Mouse (Mus musculus): Measurements from ENCODE around the gene Ntrk1. TPM values are rescaled to one million over a fixed set of nuclear protein-coding genes. Genes with fewer than 3 reads are reported as not detected.

Gene Ntrk1
- polyA plus RNA-seq, 1 experiment from 2014 or later, result 19.3 TPM

DNA sequence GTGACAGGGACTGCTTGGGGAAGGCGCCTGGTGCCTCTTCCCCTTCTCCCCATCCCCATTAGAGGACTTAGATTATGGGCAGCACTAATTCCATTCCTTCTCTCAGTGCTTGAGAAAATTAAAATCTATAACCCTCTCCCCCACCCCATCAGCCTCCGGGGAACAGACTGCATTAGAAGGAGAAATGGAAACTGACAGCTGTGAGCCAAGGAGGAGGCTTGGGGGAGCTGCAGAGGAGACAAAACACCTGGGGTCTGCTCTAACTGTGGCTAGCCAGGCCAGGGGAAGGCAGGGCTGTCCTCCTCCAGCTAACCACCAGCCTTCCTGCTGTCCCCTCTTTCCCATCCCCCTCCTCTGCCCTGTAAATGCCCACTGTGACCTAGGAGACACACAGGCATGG is 15.9 kb downstream of the Ntrk1 start:
- peaks cover 28% of the 10 kb centered on the region for H3K27me3 ChIP-seq
- H3K36me3 ChIP-seq, result no peaks in the 10 kb centered on the region
- ATAC-seq (ENCODE audit: low FRiP score), result peak; percentile 59
- no peak overlapping the region for H3K4me3 ChIP-seq
- H3K4me1 ChIP-seq, result peaks cover 43% of the 10 kb centered on the region
- H3K9ac ChIP-seq, result no peak overlapping the region
- peak overlapping the region; percentile 72 for H3K27ac ChIP-seq
- no peaks in the 10 kb centered on the region for H3K9me3 ChIP-seq (replicated peaks)
- no peak overlapping the region for H3K4me2 ChIP-seq (replicated peaks)
- WGBS, result 21% methylated on average over 2 of the region's 2 CpGs

DNA sequence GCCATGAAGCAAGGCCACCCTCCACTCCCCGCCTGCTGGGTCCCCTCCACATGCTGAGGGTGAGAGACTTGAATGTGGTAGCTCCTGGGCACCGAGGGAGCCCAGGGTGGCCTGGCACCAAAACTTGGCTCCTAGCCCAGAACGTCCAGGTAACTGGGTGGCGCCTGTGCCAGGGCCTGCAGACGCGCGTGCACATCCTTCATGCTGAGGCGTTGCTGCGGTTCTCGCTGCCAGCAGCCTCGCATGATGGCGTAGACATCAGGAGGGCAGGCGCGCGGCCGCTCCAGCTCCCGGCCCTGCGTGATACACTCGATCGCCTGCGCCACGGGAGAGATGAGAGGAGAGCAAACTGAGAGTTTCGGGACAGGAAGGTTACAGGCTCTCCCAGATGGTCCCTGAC is 16.7 kb downstream of the Ntrk1 start:
- peaks cover 49% of the 10 kb centered on the region for H3K4me1 ChIP-seq
- peak; percentile 4; the same call in 1 of the 2 replicates for ATAC-seq (ENCODE audit: low FRiP score)
- H3K9ac ChIP-seq, result no peak overlapping the region
- H3K9me3 ChIP-seq (replicated peaks), result no peaks in the 10 kb centered on the region
- H3K27me3 ChIP-seq, result peaks cover 28% of the 10 kb centered on the region
- no peak overlapping the region for H3K4me3 ChIP-seq
- no peak overlapping the region for H3K4me2 ChIP-seq (replicated peaks)
- no peaks in the 10 kb centered on the region for H3K36me3 ChIP-seq
- 47% methylated on average over 23 of the region's 23 CpGs for WGBS
- peak overlapping the region; percentile 72 for H3K27ac ChIP-seq

DNA sequence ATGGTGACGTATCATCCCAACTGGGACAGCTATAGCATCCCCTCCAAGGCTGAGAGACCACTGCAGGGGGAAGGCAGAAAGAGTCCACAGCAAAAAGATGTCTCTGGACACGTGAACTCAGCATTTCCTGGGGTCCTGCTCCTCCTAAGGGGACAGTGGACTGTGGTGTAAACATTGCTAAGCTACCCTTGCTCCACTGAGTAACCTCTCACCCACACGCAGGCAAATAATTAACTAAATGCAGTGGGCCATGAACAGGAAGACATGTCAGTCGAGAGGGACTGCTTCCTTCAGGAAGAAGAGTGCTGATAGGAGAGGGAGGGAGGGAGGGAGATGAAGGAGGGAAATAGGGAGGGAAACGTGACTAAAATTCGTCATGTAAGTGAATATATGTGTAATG is 23.9 kb downstream of the Ntrk1 start:
- H3K4me3 ChIP-seq, result no peak overlapping the region
- no peak for ATAC-seq (ENCODE audit: low FRiP score)
- no peak overlapping the region for H3K27ac ChIP-seq
- no peaks in the 10 kb centered on the region for H3K36me3 ChIP-seq
- H3K9me3 ChIP-seq (replicated peaks), result no peaks in the 10 kb centered on the region
- no peak overlapping the region for H3K9ac ChIP-seq
- peaks cover 49% of the 10 kb centered on the region for H3K27me3 ChIP-seq
- peaks cover 39% of the 10 kb centered on the region for H3K4me1 ChIP-seq
- H3K4me2 ChIP-seq (replicated peaks), result no peak overlapping the region
- WGBS, result 48% methylated on average over 6 of the region's 6 CpGs

DNA sequence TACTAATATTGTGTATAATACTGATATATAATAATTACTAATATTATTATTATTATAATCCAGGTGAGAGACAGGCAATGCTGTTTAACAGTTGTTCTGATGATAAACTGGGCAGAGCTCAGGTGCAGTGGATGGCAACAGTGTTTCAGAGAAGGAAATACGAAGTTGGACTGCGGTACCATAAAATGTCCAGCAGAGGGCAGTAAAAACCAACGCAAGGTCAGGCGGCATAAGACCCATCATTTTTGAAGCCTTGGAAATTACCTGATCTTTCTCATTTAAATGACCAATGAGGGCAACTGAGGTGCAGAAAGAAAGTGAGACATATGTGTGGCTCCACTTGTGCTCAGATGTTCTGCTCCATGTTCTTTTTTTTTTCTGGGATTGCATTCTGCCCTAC is 24.7 kb downstream of the Ntrk1 start:
- Histone ChIP-seq H3K9me3 (replicated peaks) (no peaks in the 10 kb centered on the region), H3K27me3 (peaks cover 52% of the 10 kb centered on the region), H3K27ac (no peak overlapping the region), H3K36me3 (no peaks in the 10 kb centered on the region), H3K4me2 (replicated peaks) (no peak overlapping the region), H3K4me3 (no peak overlapping the region), H3K4me1 (peaks cover 32% of the 10 kb centered on the region), H3K9ac (no peak overlapping the region)
- 2% methylated on average over 4 of the region's 4 CpGs for WGBS
- ATAC-seq (ENCODE audit: low FRiP score), result no peak

DNA sequence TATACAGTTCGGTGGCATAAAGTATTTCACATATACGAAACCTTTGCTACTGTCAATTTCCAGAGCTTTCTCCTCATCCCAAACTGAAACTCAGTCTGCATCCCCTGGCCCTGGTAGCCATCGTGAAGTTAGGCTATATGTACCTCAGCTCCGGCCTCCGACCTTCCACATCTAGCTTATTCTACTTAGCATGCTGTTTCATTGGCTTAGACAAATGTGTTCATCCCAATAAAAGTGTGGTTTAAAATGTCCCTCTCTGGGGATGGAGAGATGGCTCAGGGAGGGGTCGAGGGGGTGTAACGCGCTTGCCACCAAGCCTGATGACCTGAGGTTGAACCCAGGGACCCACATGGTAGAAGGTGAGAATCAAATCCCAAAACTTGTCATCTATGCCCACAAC is 25.5 kb downstream of the Ntrk1 start:
- H3K4me2 ChIP-seq (replicated peaks), result no peak overlapping the region
- ATAC-seq (ENCODE audit: low FRiP score), result no peak
- H3K4me1 ChIP-seq, result peaks cover 34% of the 10 kb centered on the region
- no peak overlapping the region for H3K9ac ChIP-seq
- H3K36me3 ChIP-seq, result no peaks in the 10 kb centered on the region
- no peak overlapping the region for H3K4me3 ChIP-seq
- 85% methylated on average over 8 of the region's 8 CpGs for WGBS
- H3K9me3 ChIP-seq (replicated peaks), result no peaks in the 10 kb centered on the region
- no peak overlapping the region for H3K27ac ChIP-seq
- peaks cover 52% of the 10 kb centered on the region for H3K27me3 ChIP-seq

DNA sequence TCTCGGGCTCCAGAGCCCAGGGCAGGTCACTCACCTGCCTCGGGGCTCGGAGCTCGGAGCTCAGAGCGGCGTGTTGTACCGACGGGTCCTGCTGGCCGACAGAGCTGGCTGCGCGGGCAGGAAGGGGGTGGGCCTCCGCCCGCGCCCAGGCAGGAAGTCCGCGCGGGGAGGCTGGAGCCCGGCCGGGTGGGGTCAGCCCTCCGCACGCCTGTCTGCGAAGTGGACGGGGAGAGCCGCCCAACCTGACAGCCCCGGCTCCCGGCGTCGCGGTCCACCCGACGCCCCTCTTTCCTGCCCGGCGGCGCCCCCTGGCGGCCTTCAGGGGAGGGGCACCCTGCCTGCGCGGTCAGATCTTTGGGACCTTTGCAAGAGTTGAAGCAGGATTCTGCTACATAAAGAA is 26.1 kb downstream of the Ntrk1 start:
- Histone ChIP-seq H3K4me1 (peaks cover 36% of the 10 kb centered on the region), H3K9ac (peak overlapping the region; percentile 40; the same call in 1 of the 2 replicates), H3K36me3 (no peaks in the 10 kb centered on the region), H3K4me3 (peak overlapping the region; percentile 37), H3K9me3 (replicated peaks) (no peaks in the 10 kb centered on the region), H3K27ac (no peak overlapping the region), H3K4me2 (replicated peaks) (peak overlapping the region; percentile 48), H3K27me3 (peaks cover 56% of the 10 kb centered on the region)
- ATAC-seq (ENCODE audit: low FRiP score), result no peak
- 3% methylated on average over 36 of the region's 37 CpGs for WGBS

DNA sequence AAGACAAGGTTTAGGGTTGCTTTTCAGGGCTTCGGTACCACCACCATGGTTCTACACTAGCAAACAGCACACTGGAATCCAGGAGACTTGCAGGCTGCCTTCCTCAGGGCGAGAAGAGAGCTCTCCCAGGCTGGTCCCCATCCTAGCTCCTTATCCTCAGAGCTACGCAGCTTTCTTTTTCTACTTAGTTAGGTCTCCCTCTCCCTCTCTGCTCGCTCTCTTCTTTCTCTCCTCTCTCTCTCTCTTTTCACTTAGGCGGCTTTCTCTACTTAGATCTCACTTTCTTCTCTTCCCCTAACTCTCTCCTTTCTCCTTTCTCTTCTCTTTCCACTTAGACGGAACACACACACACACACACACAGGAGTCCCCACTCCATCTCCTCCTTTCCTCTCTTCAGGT is 26.5 kb downstream of the Ntrk1 start:
- Histone ChIP-seq H3K4me1 (peaks cover 38% of the 10 kb centered on the region), H3K9me3 (replicated peaks) (no peaks in the 10 kb centered on the region), H3K27ac (peak overlapping the region; percentile 4; the same call in 1 of the 2 replicates), H3K36me3 (no peaks in the 10 kb centered on the region), H3K9ac (peak overlapping the region; percentile 40; the same call in 1 of the 2 replicates), H3K4me2 (replicated peaks) (peak overlapping the region; percentile 48), H3K4me3 (peak overlapping the region; percentile 37), H3K27me3 (peaks cover 58% of the 10 kb centered on the region)
- 43% methylated on average over 6 of the region's 6 CpGs for WGBS
- ATAC-seq (ENCODE audit: low FRiP score), result no peak

DNA sequence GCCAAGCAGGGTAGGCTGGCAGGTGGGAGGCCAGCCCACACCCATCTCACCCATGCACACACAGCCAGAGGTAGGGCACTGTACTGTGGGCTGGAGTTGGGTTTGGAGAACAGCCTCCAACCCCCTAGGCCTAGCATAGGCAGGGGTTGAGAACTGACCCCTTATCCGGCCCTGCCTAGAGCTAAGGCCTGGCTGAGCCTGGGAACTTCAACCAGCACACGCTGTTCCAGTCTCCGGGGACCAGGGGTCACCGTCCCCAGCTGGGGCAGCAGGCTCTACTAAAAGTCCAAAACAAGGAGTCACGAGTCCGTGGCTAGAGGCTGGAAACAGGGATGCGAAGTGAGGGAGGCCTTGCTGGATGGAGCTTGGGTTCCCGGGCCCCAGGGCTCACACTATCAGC is 27.2 kb downstream of the Ntrk1 start:
- peak overlapping the region; percentile 48 for H3K4me2 ChIP-seq (replicated peaks)
- H3K9ac ChIP-seq, result peak overlapping the region; percentile 36; the same call in 1 of the 2 replicates
- WGBS, result 60% methylated on average over 8 of the region's 8 CpGs
- H3K27me3 ChIP-seq, result peaks cover 58% of the 10 kb centered on the region
- H3K4me1 ChIP-seq, result peaks cover 36% of the 10 kb centered on the region
- H3K4me3 ChIP-seq, result 0 out of 2 replicates have a peak overlapping the region, but pooled peaks have one; percentile 7
- H3K27ac ChIP-seq, result no peak overlapping the region
- no peaks in the 10 kb centered on the region for H3K9me3 ChIP-seq (replicated peaks)
- ATAC-seq (ENCODE audit: low FRiP score), result no peak
- H3K36me3 ChIP-seq, result no peaks in the 10 kb centered on the region

DNA sequence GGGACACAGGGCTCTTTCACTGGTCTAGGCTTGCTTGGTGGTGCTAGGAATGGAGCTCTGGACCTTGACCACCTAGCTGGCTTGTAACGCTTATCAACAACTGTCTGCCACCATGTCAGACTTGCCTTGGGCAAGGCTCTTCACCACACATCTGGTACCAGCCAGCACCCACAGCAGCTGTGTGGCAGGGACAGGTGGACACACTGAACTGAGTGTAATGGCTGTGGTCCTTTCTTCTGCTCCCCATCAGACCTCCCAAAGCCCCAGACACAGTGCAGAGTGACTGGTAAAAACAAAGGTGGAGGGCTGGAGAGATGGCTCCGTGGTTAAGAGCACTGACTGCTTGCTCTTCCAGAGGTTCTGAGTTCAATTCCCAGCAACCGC is 28.7 kb downstream of the Ntrk1 start:
- H3K9me3 ChIP-seq (replicated peaks), result no peaks in the 10 kb centered on the region
- 79% methylated on average over 3 of the region's 3 CpGs for WGBS
- no peaks in the 10 kb centered on the region for H3K36me3 ChIP-seq
- H3K4me2 ChIP-seq (replicated peaks), result no peak overlapping the region
- ATAC-seq (ENCODE audit: low FRiP score), result no peak
- no peak overlapping the region for H3K9ac ChIP-seq
- peaks cover 58% of the 10 kb centered on the region for H3K27me3 ChIP-seq
- no peak overlapping the region for H3K27ac ChIP-seq
- peaks cover 34% of the 10 kb centered on the region for H3K4me1 ChIP-seq
- H3K4me3 ChIP-seq, result no peak overlapping the region

DNA sequence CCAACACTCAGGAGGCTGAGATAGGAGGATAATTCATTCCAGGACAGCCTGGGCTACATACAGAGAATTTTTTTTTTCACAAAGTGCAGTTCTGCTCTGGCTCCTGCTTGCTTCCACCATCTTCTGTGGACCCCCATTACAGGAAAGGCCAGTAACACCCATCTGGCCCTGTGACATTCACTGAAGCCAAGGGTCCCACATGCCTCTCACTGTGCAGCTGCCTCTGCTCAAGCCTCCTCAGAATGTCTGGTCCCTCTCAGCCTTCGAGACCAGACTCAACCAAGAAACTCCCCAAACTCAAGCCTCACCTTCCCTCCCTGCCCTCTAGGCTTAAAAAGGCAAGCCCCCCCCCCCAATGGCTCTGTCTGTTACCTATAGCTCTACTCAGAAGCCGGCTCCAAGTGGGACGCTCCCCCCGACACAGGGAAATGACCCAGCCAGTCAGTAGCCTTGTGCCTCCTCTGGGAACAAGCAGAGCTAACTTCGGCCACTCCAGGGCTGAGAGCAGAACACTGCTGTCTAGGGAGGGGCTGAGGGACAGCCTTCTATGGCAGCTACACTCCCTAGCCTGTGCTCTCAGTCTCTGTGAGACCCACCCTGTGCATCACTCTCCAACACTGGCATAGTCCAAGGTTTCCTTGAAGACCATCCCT is 29.2 kb downstream of the Ntrk1 start:
- Histone ChIP-seq H3K4me1 (peaks cover 34% of the 10 kb centered on the region), H3K36me3 (no peaks in the 10 kb centered on the region), H3K27me3 (peaks cover 54% of the 10 kb centered on the region), H3K4me2 (replicated peaks) (no peak overlapping the region; the same call in 1 of the 2 replicates), H3K4me3 (no peak overlapping the region), H3K9me3 (replicated peaks) (no peaks in the 10 kb centered on the region), H3K27ac (peak overlapping the region; percentile 62; the same call in 1 of the 2 replicates), H3K9ac (no peak overlapping the region)
- no peak for ATAC-seq (ENCODE audit: low FRiP score)
- WGBS, result 75% methylated on average over 5 of the region's 5 CpGs

DNA sequence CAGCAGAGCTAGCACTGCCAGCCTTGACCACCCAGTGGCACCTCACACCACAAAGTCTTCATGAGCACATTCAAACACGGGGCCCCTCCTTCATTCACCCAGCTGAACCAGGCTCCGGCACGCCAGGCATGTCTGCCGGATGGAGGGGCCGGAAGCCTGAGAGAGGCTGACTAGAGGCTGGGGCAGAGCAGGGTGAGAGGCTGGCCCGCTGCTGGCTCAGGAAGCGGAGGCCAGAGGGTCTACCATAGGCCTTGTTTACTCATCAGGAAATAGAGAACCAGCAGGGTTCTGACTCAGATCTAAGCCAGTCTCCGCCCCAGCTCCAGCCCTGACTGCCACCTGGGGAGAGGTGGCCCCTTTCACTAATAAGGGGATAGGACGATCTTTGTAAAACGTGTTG is 29.9 kb downstream of the Ntrk1 start:
- Histone ChIP-seq H3K27ac (peak overlapping the region; percentile 62), H3K4me3 (no peak overlapping the region), H3K4me1 (peaks cover 34% of the 10 kb centered on the region), H3K9ac (no peak overlapping the region), H3K27me3 (peaks cover 51% of the 10 kb centered on the region), H3K9me3 (replicated peaks) (no peaks in the 10 kb centered on the region), H3K36me3 (no peaks in the 10 kb centered on the region), H3K4me2 (replicated peaks) (peak overlapping the region; percentile 11; the same call in 1 of the 2 replicates)
- no peak for ATAC-seq (ENCODE audit: low FRiP score)
- 9% methylated on average over 10 of the region's 10 CpGs for WGBS

DNA sequence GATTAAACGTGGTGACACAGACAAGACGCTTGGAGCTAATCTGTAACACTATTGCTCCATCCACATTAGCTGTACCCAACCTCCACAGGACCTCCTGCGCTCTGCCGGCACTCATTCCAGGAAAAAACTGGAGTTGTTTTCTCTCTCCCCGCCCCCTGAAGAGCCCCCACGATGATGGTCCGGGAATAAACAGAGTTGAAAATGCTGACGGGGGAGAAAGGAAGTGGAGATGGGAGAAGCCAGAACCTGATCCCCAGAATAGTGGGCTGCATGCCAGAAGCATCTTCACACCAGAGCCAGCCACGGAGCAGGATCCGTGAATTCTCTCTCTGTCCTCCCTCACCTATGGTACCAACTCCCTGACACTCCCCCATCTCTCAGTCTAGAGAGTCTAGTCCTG is 30.5 kb downstream of the Ntrk1 start:
- no peak overlapping the region for H3K4me3 ChIP-seq
- peaks cover 47% of the 10 kb centered on the region for H3K27me3 ChIP-seq
- peak overlapping the region; percentile 11; the same call in 1 of the 2 replicates for H3K4me2 ChIP-seq (replicated peaks)
- 28% methylated on average over 10 of the region's 10 CpGs for WGBS
- H3K9me3 ChIP-seq (replicated peaks), result no peaks in the 10 kb centered on the region
- H3K4me1 ChIP-seq, result peaks cover 34% of the 10 kb centered on the region
- no peak for ATAC-seq (ENCODE audit: low FRiP score)
- no peak overlapping the region for H3K9ac ChIP-seq
- no peaks in the 10 kb centered on the region for H3K36me3 ChIP-seq
- H3K27ac ChIP-seq, result peak overlapping the region; percentile 67

DNA sequence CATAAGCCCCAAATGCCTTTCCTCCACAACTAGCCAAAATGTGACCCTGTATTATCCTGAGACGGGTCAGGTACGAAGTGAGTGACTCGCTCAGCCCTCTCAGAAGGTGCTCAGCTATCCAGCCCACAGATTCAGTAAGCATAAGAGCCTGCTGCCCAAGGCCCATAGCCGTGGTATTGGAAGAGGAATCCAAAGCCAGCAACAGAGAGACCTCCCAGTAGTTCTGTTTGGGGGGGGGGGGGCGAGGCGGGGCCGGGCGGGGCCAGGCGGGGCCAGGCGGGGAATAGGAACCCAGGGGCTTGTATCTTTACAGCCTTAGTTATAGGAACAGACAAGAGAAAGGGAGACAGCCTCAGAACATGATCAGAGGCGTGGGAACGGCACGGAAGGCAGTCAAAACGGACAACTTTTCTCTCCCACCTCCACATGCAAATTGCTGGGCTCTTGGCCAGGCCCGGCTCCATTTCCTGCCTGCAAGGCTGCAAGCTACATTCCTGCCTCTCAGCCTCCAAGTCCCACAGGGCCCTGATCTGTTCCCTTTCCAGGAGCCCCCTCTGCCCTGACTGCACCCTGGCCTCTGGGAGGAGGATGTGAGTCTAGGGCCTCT is 31.2 kb downstream of the Ntrk1 start:
- Histone ChIP-seq H3K4me3 (no peak overlapping the region), H3K4me1 (peaks cover 31% of the 10 kb centered on the region), H3K27me3 (peaks cover 41% of the 10 kb centered on the region), H3K36me3 (no peaks in the 10 kb centered on the region), H3K27ac (peak overlapping the region; percentile 67), H3K9ac (no peak overlapping the region), H3K4me2 (replicated peaks) (peak overlapping the region; percentile 31; the same call in 1 of the 2 replicates), H3K9me3 (replicated peaks) (no peaks in the 10 kb centered on the region)
- no peak for ATAC-seq (ENCODE audit: low FRiP score)
- WGBS, result 20% methylated on average over 13 of the region's 15 CpGs

All from hindbrain, embryonic 12.5 days (tissue).